Mouse (Mus musculus) forebrain, embryonic 11.5 days (tissue): ENCODE data around the gene Gm11938. TPM values are rescaled to one million over a fixed set of nuclear protein-coding genes. Genes with fewer than 3 reads are reported as not detected.

Experiments
- ATAC-seq: fragments of 200-750 bp; cut with Nextera tagmentation; replicated peaks from 2 replicates; pipeline ENCODE4 v1.8.0; 2017; ENCODE audit warnings: moderate TSS enrichment; ENCODE audit not compliant: low FRiP score
- DNase-seq: peaks from one replicate; pipeline ENCODE4 v3.0.0-alpha.2; 2017; ENCODE audit warnings: low spot score
- H3K27ac ChIP-seq: fragments of 300-500 bp; sonication (generic); 2 replicates; pipeline ENCODE4 v1.5.1; 2014; ENCODE audit warnings: low read depth, low read length
- H3K27me3 ChIP-seq: fragments of 300-500 bp; sonication (generic); 2 replicates; pipeline ENCODE4 v1.6.1; 2014; ENCODE audit warnings: mild to moderate bottlenecking, low read length, mixed read lengths; ENCODE audit not compliant: control insufficient read depth, insufficient read depth
- H3K36me3 ChIP-seq: fragments of 300-500 bp; sonication (generic); 2 replicates; pipeline ENCODE4 v1.6.1; 2014; ENCODE audit warnings: mild to moderate bottlenecking, low read length, moderate library complexity, mixed read lengths; ENCODE audit not compliant: control insufficient read depth, insufficient read depth
- H3K4me1 ChIP-seq: fragments of 300-500 bp; sonication (generic); replicated peaks from 2 replicates; pipeline ENCODE4 v1.6.1; 2014; ENCODE audit warnings: low read length, mixed read lengths; ENCODE audit not compliant: control insufficient read depth, insufficient read depth
- H3K4me2 ChIP-seq: fragments of 300-500 bp; sonication (generic); 2 replicates; pipeline ENCODE4 v1.6.1; 2014; ENCODE audit warnings: low read depth, mild to moderate bottlenecking, low read length, moderate library complexity, mixed read lengths; ENCODE audit not compliant: severe bottlenecking
- H3K4me3 ChIP-seq: fragments of 300-500 bp; sonication (generic); 2 replicates; pipeline ENCODE4 v1.5.1; 2014; ENCODE audit warnings: low read depth, low read length
- H3K9ac ChIP-seq: fragments of 300-500 bp; sonication (generic); 2 replicates; pipeline ENCODE4 v1.6.1; 2014; ENCODE audit warnings: low read length
- H3K9me3 ChIP-seq: fragments of 300-500 bp; sonication (generic); 2 replicates; pipeline ENCODE4 v1.6.1; 2016; ENCODE audit warnings: low read length, mixed read lengths; ENCODE audit not compliant: control insufficient read depth
- WGBS: fragments of 180-500 bp; shearing (Covaris S2); extraction: QIAGEN DNeasy Blood & Tissue Kit; methylation state at CpG from one replicate; pipeline ENCODE4 v1.1.7; 2014; 5-methylcytosine and 5-hydroxymethylcytosine counted together
- polyA plus RNA-seq: library from polyadenylated mRNA; unstranded; fragments of >200 nt; fragmentation: Nextera tagmentation; extraction: Ambion mirVana; gene quantifications from 2 replicates; pipeline ENCODE4 v1.2.1, GENCODE M21; 2014

The Gm11938 gene
- polyA plus RNA-seq, 1 experiment from 2014 or later = not detected

DNA sequence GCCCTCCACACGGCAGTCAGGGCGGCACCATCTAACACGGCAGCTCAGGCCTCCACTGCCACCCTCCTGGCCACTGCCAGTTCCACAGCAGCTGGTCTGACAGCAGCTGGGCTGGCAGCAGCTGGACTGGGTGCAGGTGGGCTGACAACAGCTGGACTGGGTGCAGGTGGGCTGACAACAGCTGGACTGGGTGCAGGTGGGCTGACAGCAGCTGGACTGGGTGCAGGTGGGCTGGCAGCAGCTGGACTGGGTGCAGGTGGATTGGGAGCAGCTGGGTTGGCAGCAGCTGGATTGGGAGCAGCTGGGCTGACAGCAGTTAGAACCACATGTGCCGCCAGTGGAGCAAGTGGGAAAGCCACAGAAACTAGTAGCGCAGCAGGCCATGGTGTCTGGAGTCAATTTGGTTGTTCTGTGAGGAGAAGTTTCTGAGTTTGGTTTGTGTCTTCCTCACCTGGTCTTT is 19.8 kb downstream of the Gm11938 start, which contains the start of gene Krtap1-4:
Gene Krtap1-4 (minus strand): TSS at position 410 of the 460 bp plus-strand sequence.
- 75% methylated on average over 5 of the region's 5 CpGs for WGBS
- no peak within 1 kb of the TSS for H3K4me2 ChIP-seq
- no peaks in the 10 kb centered on the region for H3K27me3 ChIP-seq
- no peak within 1 kb of the TSS for H3K9ac ChIP-seq
- ATAC-seq (no peak), DNase-seq (no peak)
- H3K27ac ChIP-seq = no peak within 1 kb of the TSS
- H3K4me1 ChIP-seq = no peaks in the 10 kb centered on the region
- no peaks in the 10 kb centered on the region for H3K9me3 ChIP-seq
- no peak within 1 kb of the TSS for H3K4me3 ChIP-seq
- no peaks in the 10 kb centered on the region for H3K36me3 ChIP-seq

DNA sequence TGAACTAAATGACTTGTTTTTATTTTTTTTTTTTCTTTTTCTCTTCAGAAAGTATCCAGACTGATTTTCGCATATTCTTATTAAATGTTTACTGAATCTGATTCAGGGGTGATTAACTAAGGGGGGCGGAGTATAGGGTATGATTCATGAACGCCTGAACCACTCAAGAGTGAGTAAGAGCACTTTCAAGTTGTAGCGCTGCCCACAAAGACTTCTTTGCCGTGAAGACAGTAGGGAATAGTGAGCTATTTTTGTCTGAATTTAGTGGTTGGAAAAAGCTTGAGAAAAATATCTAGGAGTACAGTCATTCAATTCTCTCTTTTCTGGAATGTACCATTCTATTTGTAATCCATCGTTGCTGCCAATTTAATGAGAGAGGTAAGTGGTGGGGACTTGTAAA is 21.5 kb downstream of the Gm11938 start:
- Histone ChIP-seq H3K9ac (no peak overlapping the region), H3K27me3 (no peaks in the 10 kb centered on the region), H3K4me2 (no peak overlapping the region), H3K27ac (no peak overlapping the region), H3K36me3 (no peaks in the 10 kb centered on the region), H3K4me3 (no peak overlapping the region), H3K4me1 (no peaks in the 10 kb centered on the region), H3K9me3 (no peaks in the 10 kb centered on the region)
- 87% methylated on average over 6 of the region's 6 CpGs for WGBS
- no peak for DNase-seq
- no peak for ATAC-seq

DNA sequence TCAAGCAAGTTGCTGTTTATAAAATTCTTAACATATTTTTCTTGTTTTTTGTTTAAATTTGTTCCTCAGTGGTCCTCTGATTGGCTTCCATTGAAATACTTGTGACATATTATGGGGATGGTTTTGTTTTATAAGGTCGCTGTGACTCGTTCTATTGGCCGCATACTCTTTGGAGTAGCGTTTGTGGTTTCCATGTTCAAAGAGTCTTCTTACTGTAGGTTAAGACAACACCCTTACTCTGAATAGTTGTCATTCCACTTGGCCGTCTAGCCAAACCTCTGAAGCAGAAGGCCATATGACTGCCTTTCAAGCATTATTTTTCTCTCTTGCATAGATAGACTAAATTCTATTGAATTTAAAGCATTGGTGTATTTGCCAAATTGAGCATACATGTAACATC is 22.1 kb downstream of the Gm11938 start:
- no peak for ATAC-seq
- Histone ChIP-seq H3K27ac (no peak overlapping the region), H3K4me2 (no peak overlapping the region), H3K4me3 (no peak overlapping the region), H3K9me3 (no peaks in the 10 kb centered on the region), H3K4me1 (no peaks in the 10 kb centered on the region), H3K36me3 (no peaks in the 10 kb centered on the region), H3K27me3 (no peaks in the 10 kb centered on the region), H3K9ac (no peak overlapping the region)
- 93% methylated on average over 5 of the region's 5 CpGs for WGBS
- no peak for DNase-seq

DNA sequence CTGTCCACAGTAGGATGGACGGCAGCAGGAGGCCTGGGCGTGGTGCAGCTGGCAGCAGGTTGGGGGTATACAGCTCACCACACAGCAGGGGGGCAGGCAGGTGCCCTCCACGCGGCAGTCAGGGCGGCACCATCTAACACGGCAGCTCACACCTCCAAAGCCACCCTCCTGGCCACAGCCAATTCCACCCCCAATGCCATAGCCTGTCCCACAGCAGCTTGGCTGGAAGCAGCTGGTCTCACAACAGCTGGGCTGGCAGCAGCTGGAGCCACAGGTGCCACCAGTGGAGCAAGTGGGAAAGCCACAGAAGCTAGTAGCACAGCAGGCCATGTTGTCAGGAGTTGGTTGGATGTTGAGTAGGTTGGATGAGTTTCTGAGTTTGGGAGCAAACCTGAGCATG is 22.5 kb downstream of the Gm11938 start, which contains the start of gene Krtap1-5:
Gene Krtap1-5 (minus strand): TSS at position 381 of the 400 bp plus-strand sequence.
- ATAC-seq = no peak
- Histone ChIP-seq H3K9me3 (no peaks in the 10 kb centered on the region), H3K4me3 (no peak within 1 kb of the TSS), H3K4me2 (no peak within 1 kb of the TSS), H3K36me3 (no peaks in the 10 kb centered on the region), H3K4me1 (no peaks in the 10 kb centered on the region), H3K9ac (no peak within 1 kb of the TSS), H3K27me3 (no peaks in the 10 kb centered on the region), H3K27ac (no peak within 1 kb of the TSS)
- no peak for DNase-seq
- WGBS = 85% methylated on average over 6 of the region's 6 CpGs

DNA sequence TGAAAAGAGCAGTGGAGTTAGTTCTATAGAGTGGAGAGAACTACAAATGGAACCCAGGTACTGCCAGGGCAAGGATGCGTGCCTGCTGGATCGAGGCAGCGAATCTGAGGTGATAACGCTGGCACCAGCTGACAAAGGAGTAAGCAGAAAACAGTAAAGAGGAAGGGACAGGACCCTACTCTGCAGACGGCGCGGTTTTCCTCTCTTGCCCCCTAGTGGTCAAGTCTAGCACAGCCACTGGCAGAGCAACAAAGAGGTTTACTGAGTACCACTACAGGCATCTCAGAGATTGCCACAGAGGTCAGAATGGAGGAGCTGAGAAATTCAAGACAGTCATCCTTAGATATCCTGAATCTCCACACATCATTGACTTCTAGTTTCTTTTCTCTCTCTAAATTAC is 29.0 kb downstream of the Gm11938 start:
- Histone ChIP-seq H3K4me1 (no peaks in the 10 kb centered on the region), H3K27me3 (no peaks in the 10 kb centered on the region), H3K36me3 (no peaks in the 10 kb centered on the region), H3K9ac (no peak overlapping the region), H3K27ac (no peak overlapping the region), H3K9me3 (no peaks in the 10 kb centered on the region), H3K4me3 (no peak overlapping the region), H3K4me2 (0 out of 2 replicates have a peak overlapping the region, but pooled peaks have one; percentile 26)
- 6% methylated on average over 7 of the region's 7 CpGs for WGBS
- DNase-seq (peak; percentile 91), ATAC-seq (peak; percentile 76)

DNA sequence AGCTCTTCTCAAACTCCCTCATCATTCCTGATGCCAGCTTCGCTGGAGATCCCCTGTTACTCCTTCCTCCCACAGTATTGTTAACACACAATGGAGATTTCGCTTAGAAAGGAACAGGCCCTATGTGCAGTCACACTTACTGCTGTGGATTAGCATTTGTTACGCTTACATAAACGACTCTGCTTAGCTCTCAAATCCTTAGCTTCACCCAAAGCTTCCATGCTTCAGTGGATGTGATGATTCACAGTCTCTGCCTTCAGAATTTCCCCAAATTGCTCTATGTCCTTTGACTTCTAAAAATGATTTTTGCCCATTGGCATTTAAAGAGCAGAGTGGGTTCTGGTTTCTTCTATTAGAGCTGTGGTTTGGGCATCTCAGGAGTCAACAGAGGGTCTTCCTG is 29.9 kb downstream of the Gm11938 start:
- 31% methylated on average over 4 of the region's 4 CpGs for WGBS

DNA sequence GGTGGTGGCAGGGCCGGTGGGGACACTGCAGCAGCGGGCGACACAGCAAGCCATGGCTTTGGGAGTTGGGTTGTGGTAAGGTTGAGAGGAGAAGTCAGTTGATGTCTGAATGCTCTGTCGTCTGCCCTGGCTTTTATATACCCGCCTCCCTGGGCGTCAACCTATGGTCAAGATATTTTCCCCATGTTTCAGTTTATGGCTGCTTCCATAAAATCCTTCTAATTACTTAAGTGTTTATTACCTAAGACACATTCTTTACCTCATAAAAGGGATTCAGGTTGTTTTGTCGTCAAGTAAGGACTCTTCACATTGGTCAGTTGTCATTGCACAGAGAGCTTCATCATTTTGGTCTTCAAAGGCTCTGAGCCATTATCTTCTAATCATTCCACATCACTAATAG is 36.6 kb downstream of the Gm11938 start, which contains the start of gene Krtap3-1:
Gene Krtap3-1 (minus strand): TSS at position 101 of the 400 bp plus-strand sequence.
- Histone ChIP-seq H3K27me3 (no peaks in the 10 kb centered on the region), H3K4me2 (no peak within 1 kb of the TSS), H3K4me3 (no peak within 1 kb of the TSS), H3K27ac (no peak within 1 kb of the TSS), H3K9me3 (no peaks in the 10 kb centered on the region), H3K4me1 (no peaks in the 10 kb centered on the region), H3K36me3 (no peaks in the 10 kb centered on the region), H3K9ac (no peak within 1 kb of the TSS)
- no peak for DNase-seq
- WGBS = 94% methylated on average over 7 of the region's 7 CpGs
- no peak for ATAC-seq

More for the DNA sequence above, 29.9 kb downstream of the Gm11938 start:
- Histone ChIP-seq H3K4me2 (no peak overlapping the region), H3K27me3 (no peaks in the 10 kb centered on the region), H3K9ac (no peak overlapping the region), H3K4me1 (no peaks in the 10 kb centered on the region), H3K36me3 (no peaks in the 10 kb centered on the region), H3K27ac (no peak overlapping the region), H3K9me3 (no peaks in the 10 kb centered on the region), H3K4me3 (no peak overlapping the region)
- no peak for DNase-seq
- no peak for ATAC-seq

DNA sequence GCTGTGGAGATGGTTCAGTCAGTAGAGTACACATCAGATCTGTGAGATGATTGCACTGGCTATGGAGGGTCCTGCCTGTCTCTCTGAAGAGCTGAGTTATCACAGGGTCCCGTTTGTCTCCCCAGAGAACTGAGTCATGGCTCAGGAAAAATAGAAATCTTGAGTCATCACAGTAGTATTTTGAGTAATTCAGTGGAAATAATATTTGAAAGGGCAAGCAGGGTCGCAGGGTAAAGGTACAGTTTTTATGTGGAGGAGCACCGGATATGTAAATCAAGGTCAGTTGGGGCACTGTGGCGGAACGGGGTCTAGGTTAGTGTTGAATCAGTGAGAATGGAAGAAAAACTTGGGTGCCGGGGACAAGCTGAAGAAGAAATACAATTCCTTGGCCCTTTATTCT is 40.5 kb downstream of the Gm11938 start:
- 85% methylated on average over 6 of the region's 6 CpGs for WGBS
- Histone ChIP-seq H3K4me2 (no peak overlapping the region), H3K9me3 (no peaks in the 10 kb centered on the region), H3K27ac (no peak overlapping the region), H3K36me3 (no peaks in the 10 kb centered on the region), H3K9ac (no peak overlapping the region), H3K4me1 (no peaks in the 10 kb centered on the region), H3K4me3 (no peak overlapping the region), H3K27me3 (no peaks in the 10 kb centered on the region)
- ATAC-seq (no peak), DNase-seq (no peak)

DNA sequence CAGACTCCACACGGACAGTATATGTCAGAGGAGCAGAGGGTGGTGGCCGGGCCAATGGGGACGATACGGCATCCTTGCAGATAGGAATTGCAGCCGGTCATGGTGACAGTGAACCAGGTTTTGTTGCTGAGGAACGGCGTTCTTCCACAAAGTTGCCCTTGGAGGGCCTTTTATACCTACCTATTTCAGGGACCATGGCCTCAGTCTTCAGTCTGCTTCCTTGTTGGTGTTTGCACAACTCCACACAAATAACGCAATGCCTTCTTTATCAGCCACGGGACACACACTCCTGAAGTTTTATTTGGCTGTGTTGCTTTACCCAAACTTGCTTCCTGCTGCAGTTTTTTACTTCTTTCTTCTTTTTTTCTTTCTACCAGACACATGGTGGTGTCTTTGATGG is 43.7 kb downstream of the Gm11938 start, which contains the start of gene Gm11939:
Gene Gm11939 (minus strand): TSS at position 101 of the 400 bp plus-strand sequence.
- H3K4me3 ChIP-seq = no peak within 1 kb of the TSS
- H3K4me1 ChIP-seq = no peaks in the 10 kb centered on the region
- H3K27me3 ChIP-seq = no peaks in the 10 kb centered on the region
- WGBS = 92% methylated on average over 9 of the region's 9 CpGs
- DNase-seq = no peak
- H3K36me3 ChIP-seq = no peaks in the 10 kb centered on the region
- H3K27ac ChIP-seq = no peak within 1 kb of the TSS
- no peak for ATAC-seq
- H3K4me2 ChIP-seq = no peak within 1 kb of the TSS
- H3K9me3 ChIP-seq = no peaks in the 10 kb centered on the region
- no peak within 1 kb of the TSS for H3K9ac ChIP-seq
